Mouse (Mus musculus): ENCODE results near the gene Tbkbp1. TPM values are rescaled to one million over a fixed set of nuclear protein-coding genes. Genes with fewer than 3 reads are reported as not detected.

Gene Tbkbp1
- total and polyA plus RNA-seq, 3 experiments, result 11.7 to 33.5 TPM; not detected in 1

GRCm38 (mm10) chr11:97150411-97151330, 624 bp downstream of the Tbkbp1 start (continued):
- TF ChIP-seq EP300 (IDR thresholded peaks at IDR 0.05; ENCODE audit: low read depth in 1 of 2, low read length in 2 of 2), result 0 out of 4 replicates have a peak, but pooled peaks of 1 of the 2 experiments have one; percentile 2
- no peak for TF ChIP-seq TAL1 (IDR thresholded peaks at IDR 0.05; ENCODE audit: low read length)
- no peak for TF ChIP-seq HCFC1 (IDR thresholded peaks at IDR 0.05; ENCODE audit: low read depth, low read length)
- no peak for TF ChIP-seq ZC3H11A (IDR thresholded peaks at IDR 0.05; ENCODE audit: low read depth, low read length)
- TF ChIP-seq SIN3A (IDR thresholded peaks at IDR 0.05; ENCODE audit: low read length), result peak; percentile 76
- 0 out of 2 replicates have a peak, but pooled peaks have one; percentile 28 for TF ChIP-seq TBP (IDR thresholded peaks at IDR 0.05; ENCODE audit: low read depth, low read length)
- TF ChIP-seq CTCF (IDR thresholded peaks at IDR 0.05 in 2 of 3, conservative IDR thresholded peaks at IDR 0.05 in 1 of 3; ENCODE audit: control insufficient read depth in 1 of 3, insufficient read depth in 1 of 3, low read depth in 2 of 3, low read length in 3 of 3, poor library complexity in 1 of 3, severe bottlenecking in 1 of 3), result no peak
- TF ChIP-seq MEF2A (IDR thresholded peaks at IDR 0.05; ENCODE audit: extremely low read depth, insufficient replicate concordance, low read depth, low read length, poor library complexity, severe bottlenecking), result no peak
- TF ChIP-seq NELFE (IDR thresholded peaks at IDR 0.05; ENCODE audit: low read depth, low read length), result peak; percentile 55
- no peak for TF ChIP-seq UBTF (IDR thresholded peaks at IDR 0.05; ENCODE audit: borderline replicate concordance, insufficient read depth, low read depth, low read length)
- no peak for TF ChIP-seq E2F4 (IDR thresholded peaks at IDR 0.05; ENCODE audit: borderline replicate concordance, low read depth, low read length)
- TF ChIP-seq JUND (IDR thresholded peaks at IDR 0.05; ENCODE audit: low read depth, low read length), result no peak
- TF ChIP-seq ZKSCAN1 (IDR thresholded peaks at IDR 0.05; ENCODE audit: low read depth, low read length), result no peak
- TF ChIP-seq GABPA (IDR thresholded peaks at IDR 0.05; ENCODE audit: low read depth, low read length), result no peak
- no peak; the same call in 1 of the 2 replicates for TF ChIP-seq ZMIZ1 (IDR thresholded peaks at IDR 0.05; ENCODE audit: low read depth, low read length)

GRCm38 (mm10) chr11:97149995-97150410, 1.3 kb downstream of the Tbkbp1 start:
- peak overlapping the region; percentile 68 to 93 for H3K4me3 ChIP-seq (ENCODE audit: control insufficient read depth in 1 of 2, insufficient read depth in 1 of 2, low read depth in 2 of 2, low read length in 2 of 2)
- H3K9ac ChIP-seq (ENCODE audit: control insufficient read depth, low read depth, low read length, poor library complexity, severe bottlenecking), result peak overlapping the region; percentile 82
- H3K4me1 ChIP-seq (ENCODE audit: control insufficient read depth in 1 of 2, insufficient read depth in 2 of 2, low read length in 2 of 2), result peaks cover 7 to 21% of the 10 kb centered on the region in 2 experiments; a peak in 2 of 4 replicates
- peaks cover 7% of the 10 kb centered on the region; the same call in 1 of the 2 replicates for H3K79me2 ChIP-seq (ENCODE audit: control insufficient read depth, insufficient read depth, low read length, poor library complexity)
- H3K36me3 ChIP-seq (ENCODE audit: control insufficient read depth in 1 of 2, insufficient read depth in 2 of 2, low read length in 2 of 2), result peaks cover 2 to 8% of the 10 kb centered on the region in 2 experiments; a peak in 2 of 4 replicates
- H3K27ac ChIP-seq (ENCODE audit: control insufficient read depth, low read depth, low read length), result peak overlapping the region; percentile 66
- no peaks in the 10 kb centered on the region for H3K27me3 ChIP-seq (ENCODE audit: control insufficient read depth in 1 of 2, insufficient read depth in 2 of 2, low read length in 2 of 2)
- DNase-seq (ENCODE audit: low read depth, low spot score), result peak; percentile 91
- no peaks in the 10 kb centered on the region for H3K9me3 ChIP-seq (replicated peaks; ENCODE audit: insufficient read depth, low read length)
- TF ChIP-seq MXI1 (IDR thresholded peaks at IDR 0.05; ENCODE audit: low read depth, low read length), result no peak
- peak; percentile 24; the same call in 1 of the 2 replicates for TF ChIP-seq RCOR1 (IDR thresholded peaks at IDR 0.05; ENCODE audit: low read depth, low read length)
- TF ChIP-seq UBTF (IDR thresholded peaks at IDR 0.05; ENCODE audit: borderline replicate concordance, insufficient read depth, low read depth, low read length), result no peak
- no peak for TF ChIP-seq ZKSCAN1 (IDR thresholded peaks at IDR 0.05; ENCODE audit: low read depth, low read length)
- 0 out of 2 replicates have a peak, but pooled peaks have one; percentile 34 for TF ChIP-seq TCF12 (IDR thresholded peaks at IDR 0.05; ENCODE audit: low read depth, low read length)
- no peak for TF ChIP-seq SMC3 (IDR thresholded peaks at IDR 0.05; ENCODE audit: low read depth, low read length)
- TF ChIP-seq POLR2AphosphoS2 (IDR thresholded peaks at IDR 0.05; ENCODE audit: low read length), result no peak
- TF ChIP-seq CHD1 (IDR thresholded peaks at IDR 0.05; ENCODE audit: low read depth, low read length), result no peak
- no peak for TF ChIP-seq E2F4 (IDR thresholded peaks at IDR 0.05; ENCODE audit: borderline replicate concordance, low read depth, low read length)
- peak; percentile 49; the same call in 1 of the 2 replicates for TF ChIP-seq NRF1 (IDR thresholded peaks at IDR 0.05; ENCODE audit: insufficient read depth, low read depth, low read length, poor library complexity, severe bottlenecking)
- TF ChIP-seq TBP (IDR thresholded peaks at IDR 0.05; ENCODE audit: low read depth, low read length), result no peak
- no peak; the same call in 1 of the 2 replicates for TF ChIP-seq NELFE (IDR thresholded peaks at IDR 0.05; ENCODE audit: low read depth, low read length)
- TF ChIP-seq ZC3H11A (IDR thresholded peaks at IDR 0.05; ENCODE audit: low read depth, low read length), result 0 out of 2 replicates have a peak, but pooled peaks have one; percentile 7
- no peak for TF ChIP-seq RAD21 (IDR thresholded peaks at IDR 0.05; ENCODE audit: low read depth, low read length)
- TF ChIP-seq MAZ (IDR thresholded peaks at IDR 0.05; ENCODE audit: low read depth, low read length), result peak; percentile 89
- no peak for TF ChIP-seq USF2 (IDR thresholded peaks at IDR 0.05; ENCODE audit: borderline replicate concordance in 1 of 2, insufficient read depth in 1 of 2, low read depth in 1 of 2, low read length in 2 of 2)
- peak; percentile 38; the same call in 1 of the 2 replicates for TF ChIP-seq ETS1 (IDR thresholded peaks at IDR 0.05; ENCODE audit: low read depth, low read length)
- no peak for TF ChIP-seq MEF2A (IDR thresholded peaks at IDR 0.05; ENCODE audit: extremely low read depth, insufficient replicate concordance, low read depth, low read length, poor library complexity, severe bottlenecking)
- peak; percentile 66; the same call in 1 of the 2 replicates for TF ChIP-seq HCFC1 (IDR thresholded peaks at IDR 0.05; ENCODE audit: low read depth, low read length)
- peak; percentile 86 for TF ChIP-seq ELF1 (IDR thresholded peaks at IDR 0.05; ENCODE audit: low read depth, low read length)
- TF ChIP-seq ZNF384 (IDR thresholded peaks at IDR 0.05; ENCODE audit: low read depth, low read length), result no peak
- TF ChIP-seq GABPA (IDR thresholded peaks at IDR 0.05; ENCODE audit: low read depth, low read length), result no peak
- TF ChIP-seq MYB (IDR thresholded peaks at IDR 0.05; ENCODE audit: low read depth, low read length), result no peak

Data from MEL (cell line).